Mouse (Mus musculus) CH12.LX (cell line): ENCODE measurements at regions not wholly inside any gene's neighbourhood (a gene's known extent, or its start where the extent isn't known, plus 50 kb on each side); places are given as distances from the start of the nearest gene placed in this dataset.

ENCODE experiments used
- DNase-seq: peaks from one replicate; pipeline ENCODE4 v3.0.0-alpha.2; 2013; ENCODE audit errors: extremely low read depth
- H3K27ac ChIP-seq: 2 replicates; pipeline ENCODE4 v1.5.1; 2012; ENCODE audit warnings: low read depth, mild to moderate bottlenecking, control low read depth, moderate library complexity; ENCODE audit not compliant: insufficient read depth
- H3K27me3 ChIP-seq: replicated peaks from 2 replicates; pipeline ENCODE3; 2012; ENCODE audit warnings: inconsistent platforms
- H3K36me3 ChIP-seq, 2 experiments: replicated peaks in 1 of 2; 2 replicates each; pipeline versions ENCODE3 to v1.6.1; 2012; ENCODE audit warnings: inconsistent platforms in 1 of 2, low read length in 1 of 2, mild to moderate bottlenecking in 1 of 2, mixed read lengths in 1 of 2, moderate library complexity in 1 of 2; ENCODE audit not compliant: control insufficient read depth in 1 of 2, insufficient read depth in 1 of 2
- H3K4me1 ChIP-seq, 2 experiments: 2 replicates each; pipeline ENCODE4 v1.6.1; 2012; ENCODE audit warnings: inconsistent platforms in 1 of 2, moderate library complexity in 1 of 2; ENCODE audit not compliant: insufficient read depth in 2 of 2, control insufficient read depth in 1 of 2
- H3K4me2 ChIP-seq: 2 replicates; pipeline ENCODE4 v1.6.1; 2012; ENCODE audit warnings: low read depth, mild to moderate bottlenecking, control low read depth; ENCODE audit not compliant: poor library complexity, insufficient read depth, severe bottlenecking
- H3K4me3 ChIP-seq, 3 experiments: fragments of 150-350 bp in 1 of 3; sonication (generic) in 1 of 3; replicated peaks in 1 of 3; 2 replicates each; pipeline versions ENCODE3 to v1.5.1; 2011 to 2012; ENCODE audit warnings: low read depth in 2 of 3, low read length in 2 of 3, mild to moderate bottlenecking in 2 of 3, moderate library complexity in 2 of 3, control low read depth in 1 of 3, improper control_type of control experiment in 1 of 3, inconsistent platforms in 1 of 3, mixed read lengths in 1 of 3; ENCODE audit not compliant: poor library complexity in 1 of 3
- H3K79me2 ChIP-seq: replicated peaks from 2 replicates; pipeline ENCODE4 v1.6.1; 2012; ENCODE audit warnings: mild to moderate bottlenecking, moderate library complexity; ENCODE audit not compliant: control insufficient read depth, poor library complexity, insufficient read depth, severe bottlenecking; ENCODE audit errors: extremely low read depth
- H3K9ac ChIP-seq: 2 replicates; pipeline ENCODE4 v1.6.1; 2012; ENCODE audit warnings: low read depth, mild to moderate bottlenecking, control low read depth, moderate library complexity; ENCODE audit not compliant: insufficient read depth
- H3K9me3 ChIP-seq: replicated peaks from 2 replicates; pipeline ENCODE3; 2012; ENCODE audit warnings: low read length, inconsistent platforms, mixed read lengths
- CHD2 ChIP-seq: IDR thresholded peaks from 2 replicates; pipeline ENCODE4 v1.6.1; 2011; ENCODE audit warnings: low read length, improper control_type of control experiment
- CTCF ChIP-seq, 2 experiments: IDR thresholded peaks in 1 of 2; conservative IDR thresholded peaks in 1 of 2; 2 replicates each; pipeline ENCODE4 v1.5.1; 2011 to 2012; ENCODE audit warnings: low read depth in 2 of 2, low read length in 2 of 2, improper control_type of control experiment in 1 of 2, inconsistent platforms in 1 of 2, mild to moderate bottlenecking in 1 of 2, moderate library complexity in 1 of 2
- ELF1 ChIP-seq: IDR thresholded peaks from 2 replicates; pipeline ENCODE4 v1.6.1; 2014; ENCODE audit warnings: low read depth, mild to moderate bottlenecking, inconsistent platforms, low read length, improper control_type of control experiment
- IRF4 ChIP-seq: IDR thresholded peaks from 2 replicates; pipeline ENCODE4 v1.6.1; 2014; ENCODE audit warnings: low read depth, mild to moderate bottlenecking, inconsistent platforms, low read length, improper control_type of control experiment
- KAT2A ChIP-seq: IDR thresholded peaks from 2 replicates; pipeline ENCODE4 v1.6.1; 2012; ENCODE audit warnings: low read length, improper control_type of control experiment, inconsistent platforms; ENCODE audit not compliant: insufficient replicate concordance
- MEF2A ChIP-seq: IDR thresholded peaks from 2 replicates; pipeline ENCODE4 v1.6.1; 2014; ENCODE audit warnings: low read depth, mild to moderate bottlenecking, inconsistent platforms, low read length, improper control_type of control experiment, borderline replicate concordance
- MXI1 ChIP-seq: IDR thresholded peaks from 2 replicates; pipeline ENCODE4 v1.6.1; 2011; ENCODE audit warnings: mild to moderate bottlenecking, low read depth, low read length, improper control_type of control experiment
- MYC ChIP-seq: IDR thresholded peaks from 2 replicates; pipeline ENCODE4 v1.6.1; 2011; ENCODE audit warnings: low read depth, mild to moderate bottlenecking, improper control_type of control experiment, low read length
- PAX5 ChIP-seq: IDR thresholded peaks from 2 replicates; pipeline ENCODE4 v1.6.1; 2012; ENCODE audit warnings: low read length, inconsistent platforms, mixed read lengths
- POLR2A ChIP-seq: IDR thresholded peaks from 2 replicates; pipeline ENCODE4 v1.6.1; 2011; ENCODE audit warnings: low read depth, mild to moderate bottlenecking, improper control_type of control experiment, low read length
- RCOR1 ChIP-seq: conservative IDR thresholded peaks from 2 replicates; pipeline ENCODE4 v1.6.1; 2012; ENCODE audit warnings: low read depth, mild to moderate bottlenecking, inconsistent platforms, low read length, improper control_type of control experiment
- SMC3 ChIP-seq: IDR thresholded peaks from 2 replicates; pipeline ENCODE4 v1.6.1; 2011; ENCODE audit warnings: low read depth, low read length, improper control_type of control experiment
- TBP ChIP-seq: conservative IDR thresholded peaks from 2 replicates; pipeline ENCODE4 v1.6.1; 2011; ENCODE audit warnings: low read depth, low read length, improper control_type of control experiment
- USF1 ChIP-seq: IDR thresholded peaks from 2 replicates; pipeline ENCODE4 v1.6.1; 2014; ENCODE audit warnings: low read depth, mild to moderate bottlenecking, inconsistent platforms, low read length, improper control_type of control experiment
- USF2 ChIP-seq: conservative IDR thresholded peaks from 2 replicates; pipeline ENCODE4 v1.6.1; 2011; ENCODE audit warnings: low read depth, low read length, improper control_type of control experiment
- ZC3H11A ChIP-seq: IDR thresholded peaks from 2 replicates; pipeline ENCODE4 v1.6.1; 2012; ENCODE audit warnings: low read depth, mild to moderate bottlenecking, inconsistent platforms, low read length, improper control_type of control experiment
- ZKSCAN1 ChIP-seq: IDR thresholded peaks from 2 replicates; pipeline ENCODE4 v1.6.1; 2012; ENCODE audit warnings: low read depth, inconsistent platforms, low read length, improper control_type of control experiment, borderline replicate concordance
- ZNF384 ChIP-seq: IDR thresholded peaks from 2 replicates; pipeline ENCODE4 v1.6.1; 2012; ENCODE audit warnings: low read depth, low read length, improper control_type of control experiment, inconsistent platforms
- dilution Hi-C: fragments of 300-500 bp; cut with MboI; formaldehyde crosslinking; loops from 2 replicates; pipeline ENCODE4 v1.14.3; 2020; ENCODE audit warnings: low sequenced_read_pairs; ENCODE audit not compliant: extremely low pct_unique_long_range_greater_than_20kb, extremely low pct_ligation_motif_present
- in situ Hi-C: fragments of 300-500 bp; cut with MboI; formaldehyde crosslinking; loops from 3 replicates; pipeline ENCODE4 v1.14.3; 2019; ENCODE audit warnings: low sequenced_read_pairs, low pct_ligation_motif_present, low pct_unique_long_range_greater_than_20kb, mixed read lengths

- Histone ChIP-seq H3K9ac (no peak overlapping the region), H3K36me3 (no peaks in the 10 kb centered on the region), H3K9me3 (no peaks in the 10 kb centered on the region), H3K4me3 (no peak overlapping the region), H3K4me2 (no peak overlapping the region), H3K79me2 (no peaks in the 10 kb centered on the region), H3K27ac (no peak overlapping the region), H3K27me3 (no peaks in the 10 kb centered on the region), H3K4me1 (peaks cover 0 to 28% of the 10 kb centered on the region in 2 experiments; a peak in 2 of 4 replicates)
- dilution Hi-C loops: no loop called here
- in situ Hi-C loops: no loop called here
- DNase-seq: no peak
- TF ChIP-seq PAX5 (no peak), IRF4 (no peak), ZC3H11A (no peak), MYC (no peak), POLR2A (no peak), MXI1 (no peak)
Observed at GRCm38 (mm10) chr13:84356455-84356854, 134.4 kb downstream of the Tmem161b start.

DNA sequence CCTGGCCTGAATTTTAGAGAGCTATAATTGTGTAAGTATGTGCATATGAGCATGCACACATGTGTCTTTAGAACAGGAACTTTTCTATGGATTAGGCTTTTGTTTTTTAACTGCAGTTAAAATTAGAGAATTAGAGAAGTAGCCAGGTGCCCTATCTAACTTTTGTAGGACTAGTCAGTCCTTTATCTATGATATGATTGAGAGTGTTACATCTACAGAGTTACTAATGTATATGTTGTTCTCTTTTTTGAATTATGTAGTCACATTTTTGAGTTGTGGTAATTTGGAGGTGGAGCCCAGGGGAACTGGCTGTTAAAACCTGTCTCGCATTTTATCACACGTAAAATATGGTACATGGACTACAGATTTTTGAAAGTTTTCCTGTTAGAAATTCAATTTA lies 138.4 kb downstream of the Tmem161b start:
- Histone ChIP-seq H3K4me3 (no peak overlapping the region), H3K79me2 (no peaks in the 10 kb centered on the region), H3K27ac (no peak overlapping the region), H3K4me1 (peaks cover 0 to 22% of the 10 kb centered on the region in 2 experiments; a peak in 2 of 4 replicates), H3K9ac (no peak overlapping the region), H3K36me3 (no peaks in the 10 kb centered on the region), H3K9me3 (no peaks in the 10 kb centered on the region), H3K4me2 (no peak overlapping the region), H3K27me3 (no peaks in the 10 kb centered on the region)
- in situ Hi-C loops: no loop called here
- no peak for DNase-seq
- dilution Hi-C loops: no loop called here
- TF ChIP-seq USF1 (no peak), MEF2A (no peak), ZNF384 (no peak)

- no peaks in the 10 kb centered on the region for H3K27me3 ChIP-seq
- in situ Hi-C loops: no loop called here
- H3K4me3 ChIP-seq: no peak overlapping the region
- no peak overlapping the region for H3K4me2 ChIP-seq
- H3K79me2 ChIP-seq: no peaks in the 10 kb centered on the region
- dilution Hi-C loops: no loop called here
- no peak for DNase-seq
- TF ChIP-seq CTCF (conservative IDR thresholded peaks at IDR 0.05 in 1 of 2, IDR thresholded peaks at IDR 0.05 in 1 of 2; ENCODE audit: low read depth in 2 of 2, low read length in 2 of 2) (peak; percentile 19 to 49; a peak in 3 of 4 replicates), POLR2A (no peak), ZKSCAN1 (no peak), PAX5 (no peak), MYC (no peak), TBP (no peak), USF2 (no peak), CHD2 (no peak), RCOR1 (no peak), SMC3 (peak; percentile 30; the same call in 1 of the 2 replicates), KAT2A (no peak), ELF1 (no peak)
- H3K27ac ChIP-seq: no peak overlapping the region
- H3K9me3 ChIP-seq: no peaks in the 10 kb centered on the region
- no peak overlapping the region for H3K9ac ChIP-seq
- no peaks in the 10 kb centered on the region for H3K36me3 ChIP-seq
- peaks cover 0 to 7% of the 10 kb centered on the region in 2 experiments; a peak in 2 of 4 replicates for H3K4me1 ChIP-seq
Observed at GRCm38 (mm10) chr13:84364069-84364468, 142.0 kb downstream of the Tmem161b start.
